8 mouse cellular contexts compared by ENCODE assay signal in genomic region chr11:109649206-109649605, GRCm38 (mm10). TPM values are rescaled to one million over a fixed set of nuclear protein-coding genes. Genes with fewer than 3 reads are reported as not detected.
A peak's percentile ranks its signal among the peaks of the same experiment; 100 is the strongest.
DNase-seq lines count a peak whose midpoint lies in the region; ATAC-seq and TF ChIP-seq lines count a peak whose summit lies in the region.

Gene Prkar1a, plus strand, starts transcription at chr11:109649405.

- peak within 1 kb of the TSS; percentile 97 for H3K9ac ChIP-seq in kidney, embryonic 14.5 days (ENCODE audit: low read depth, low read length)
- H3K9ac ChIP-seq in forebrain, embryonic 12.5 days: peak within 1 kb of the TSS; percentile 66
- peak within 1 kb of the TSS; percentile 97 for H3K9ac ChIP-seq in neural tube, embryonic 13.5 days

- 27% methylated on average over 8 of the region's 8 CpGs for WGBS in kidney, embryonic 14.5 days
- WGBS in bone marrow, adult 2 months: 2% methylated on average over 8 of the region's 8 CpGs
- 48% methylated on average over 8 of the region's 8 CpGs for WGBS in forebrain, embryonic 12.5 days
- 35% methylated on average over 8 of the region's 8 CpGs for WGBS in neural tube, embryonic 13.5 days

- H3K4me3 ChIP-seq in kidney, embryonic 14.5 days (ENCODE audit: low read length): peak within 1 kb of the TSS; percentile 69
- peak within 1 kb of the TSS; percentile 97 for H3K4me3 ChIP-seq in bone marrow, adult 2 months (replicated peaks; ENCODE audit: control insufficient read depth, low read depth, low read length)
- H3K4me3 ChIP-seq in forebrain, embryonic 12.5 days (replicated peaks): peak within 1 kb of the TSS; percentile 99
- H3K4me3 ChIP-seq in neural tube, embryonic 13.5 days: peak within 1 kb of the TSS; percentile 97

- TF ChIP-seq CTCF in bone marrow, adult 2 months (IDR thresholded peaks at IDR 0.05; ENCODE audit: control insufficient read depth, insufficient read depth, low read length): no peak

- peak within 1 kb of the TSS; percentile 97; the same call in 1 of the 2 replicates for H3K27ac ChIP-seq in kidney, embryonic 14.5 days (ENCODE audit: low read depth, low read length)
- H3K27ac ChIP-seq in bone marrow, adult 2 months (ENCODE audit: control insufficient read depth, insufficient read depth, low read depth, low read length, poor library complexity): no peak within 1 kb of the TSS
- H3K27ac ChIP-seq in forebrain, embryonic 12.5 days: peak within 1 kb of the TSS; percentile 97
- H3K27ac ChIP-seq in neural tube, embryonic 13.5 days (replicated peaks): peak within 1 kb of the TSS; percentile 97

- peaks cover 22% of the 10 kb centered on the region for H3K4me1 ChIP-seq in kidney, embryonic 14.5 days (ENCODE audit: control insufficient read depth, insufficient read depth, low read length)
- peaks cover 5% of the 10 kb centered on the region for H3K4me1 ChIP-seq in bone marrow, adult 2 months (ENCODE audit: control insufficient read depth, insufficient read depth, low read length)
- H3K4me1 ChIP-seq in forebrain, embryonic 12.5 days: peaks cover 36% of the 10 kb centered on the region
- H3K4me1 ChIP-seq in neural tube, embryonic 13.5 days (replicated peaks): peaks cover 46% of the 10 kb centered on the region

- H3K9me3 ChIP-seq in kidney, embryonic 14.5 days (ENCODE audit: control insufficient read depth, low read length): no peaks in the 10 kb centered on the region
- no peaks in the 10 kb centered on the region for H3K9me3 ChIP-seq in forebrain, embryonic 12.5 days
- no peaks in the 10 kb centered on the region for H3K9me3 ChIP-seq in neural tube, embryonic 13.5 days

- no peak for TF ChIP-seq POLR2A in bone marrow, adult 2 months (IDR thresholded peaks at IDR 0.05; ENCODE audit: borderline replicate concordance, control insufficient read depth, low read depth, low read length)

- peaks cover 10% of the 10 kb centered on the region; the same call in 1 of the 2 replicates for H3K36me3 ChIP-seq in kidney, embryonic 14.5 days (ENCODE audit: control insufficient read depth, insufficient read depth, low read length)
- H3K36me3 ChIP-seq in forebrain, embryonic 12.5 days (replicated peaks): peaks cover 9% of the 10 kb centered on the region
- peaks cover 7% of the 10 kb centered on the region; the same call in 1 of the 2 replicates for H3K36me3 ChIP-seq in neural tube, embryonic 13.5 days

- DNase-seq in kidney, adult 8-10 months: no peak
- no peak for DNase-seq in heart, postnatal 36 days
- no peak for DNase-seq in left cerebral cortex, postnatal 36 days (ENCODE audit: low spot score in 2 of 2)
- DNase-seq in lung, postnatal 36 days: no peak

- ATAC-seq in kidney, embryonic 14.5 days (ENCODE audit: low FRiP score, low TSS enrichment): no peak
- ATAC-seq in forebrain, embryonic 12.5 days (ENCODE audit: low FRiP score): no peak
- no peak for ATAC-seq in neural tube, embryonic 13.5 days (ENCODE audit: low read depth)

- peak within 1 kb of the TSS; percentile 84 for H3K4me2 ChIP-seq in kidney, embryonic 14.5 days (replicated peaks; ENCODE audit: low read depth, low read length)
- H3K4me2 ChIP-seq in forebrain, embryonic 12.5 days: peak within 1 kb of the TSS; percentile 91
- peak within 1 kb of the TSS; percentile 69 for H3K4me2 ChIP-seq in neural tube, embryonic 13.5 days

- H3K27me3 ChIP-seq in kidney, embryonic 14.5 days (ENCODE audit: control insufficient read depth, insufficient read depth, low read length): no peaks in the 10 kb centered on the region
- no peaks in the 10 kb centered on the region; the same call in 1 of the 2 replicates for H3K27me3 ChIP-seq in forebrain, embryonic 12.5 days
- no peaks in the 10 kb centered on the region for H3K27me3 ChIP-seq in neural tube, embryonic 13.5 days

- intact Hi-C loops in heart, postnatal 36 days (cut with DNase I): no loop called here
- intact Hi-C loops in left cerebral cortex, postnatal 36 days (cut with DNase I): no loop called here

RNA-seq across cellular contexts. Expression of gene Prkar1a, which starts in this region (rescaled TPM):
- polyA plus RNA-seq in kidney, embryonic 14.5 days (2014; fragmentation: Nextera tagmentation; extraction: Ambion mirVana): 273 and 367 TPM in 2 replicates
- polyA plus RNA-seq in bone marrow, adult 2 months (2011; ENCODE audit: insufficient read depth, insufficient read length, low replicate concordance, missing spikeins): 46.3 and 64.2 TPM in 2 replicates
- polyA plus RNA-seq in forebrain, embryonic 12.5 days (2016; fragmentation: Nextera tagmentation; extraction: Ambion mirVana): 413 and 445 TPM in 2 replicates
- 100 to 1,000 TPM; 309 to 323 TPM for total RNA-seq in heart, postnatal 36 days (2021)
- 100 to 1,000 TPM; 563 to 569 TPM for total RNA-seq in left cerebral cortex, postnatal 36 days (2021)
- polyA plus RNA-seq in neural tube, embryonic 13.5 days (2015; fragmentation: Nextera tagmentation; extraction: Ambion mirVana): 457 and 493 TPM in 2 replicates
